Mouse (Mus musculus) lung, postnatal 4 days (tissue): ENCODE results near the gene Plekha6.

Experiments
- DNase-seq, 2 experiments: peaks; one replicate each; pipeline ENCODE4 v3.0.0; 2021

Gene Plekha6

GRCm38 (mm10) chr1:133250761-133251160 is 86.8 kb downstream of the Plekha6 start:
- no peak for DNase-seq

DNA sequence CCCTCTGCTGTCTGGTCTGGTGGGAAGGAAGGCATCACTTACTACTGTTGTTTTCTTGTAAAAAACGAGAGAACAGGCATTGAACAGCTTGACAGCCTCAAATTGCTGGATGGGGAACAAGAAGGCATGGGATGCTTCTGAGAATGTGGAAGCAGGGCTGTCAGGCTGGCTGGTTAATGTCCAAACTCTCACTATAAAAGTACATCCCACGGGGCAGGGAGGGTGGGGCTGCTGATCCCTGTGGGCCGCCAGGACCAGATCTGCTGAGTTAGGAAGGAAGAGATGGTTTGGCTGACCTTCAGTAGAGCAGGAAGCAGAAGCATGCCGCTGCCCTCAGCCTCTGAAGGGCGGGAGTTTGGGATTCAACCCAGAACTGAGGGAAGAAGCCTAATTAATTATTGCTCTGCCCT is 87.6 kb downstream of the Plekha6 start:
- DNase-seq: peak in 1 of 2 experiments; percentile 78

DNA sequence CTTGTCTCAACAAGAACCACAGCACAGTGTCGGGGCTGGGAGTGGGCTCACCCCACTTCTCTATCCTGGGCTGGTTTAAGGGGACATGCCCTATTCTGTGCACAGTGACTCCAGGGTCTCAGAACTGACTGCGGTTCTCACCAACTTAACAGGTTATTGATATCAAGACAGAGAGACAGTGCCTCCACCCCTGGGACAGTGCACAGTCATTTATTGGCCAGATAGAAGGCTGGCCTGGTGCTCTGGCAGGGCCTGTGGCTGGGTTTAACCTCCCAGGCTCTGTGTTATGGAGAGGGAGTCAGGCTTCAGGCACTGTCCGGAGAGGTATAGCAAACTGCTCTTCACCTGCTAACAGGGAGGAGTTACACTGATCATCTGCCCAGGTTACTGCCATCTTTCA is 88.2 kb downstream of the Plekha6 start:
- DNase-seq: no peak

- no peak for DNase-seq
These were observed 89.0 kb downstream of the Plekha6 start for GRCm38 (mm10) chr1:133252801-133253531.

DNA sequence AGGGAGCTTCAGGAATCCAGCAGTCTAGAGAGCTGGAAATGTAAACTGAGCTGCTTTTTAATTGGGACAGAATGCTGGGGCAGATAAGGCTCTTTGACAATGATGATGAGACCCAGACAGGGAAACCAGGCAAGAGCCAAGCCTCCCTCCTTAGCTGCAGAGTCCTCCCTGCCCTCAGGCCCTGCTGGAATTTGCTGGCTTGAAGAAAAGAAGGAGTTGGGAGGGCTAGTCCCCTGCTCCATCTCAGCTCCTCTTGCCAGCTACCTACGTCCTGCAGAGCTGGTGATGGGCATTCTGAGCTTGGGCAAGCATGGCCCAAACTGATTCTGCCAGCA is 89.5 kb downstream of the Plekha6 start:
- peak in 1 of 2 experiments; percentile 62 for DNase-seq

GRCm38 (mm10) chr1:133254226-133254625 is 90.2 kb downstream of the Plekha6 start:
- no peak for DNase-seq

DNA sequence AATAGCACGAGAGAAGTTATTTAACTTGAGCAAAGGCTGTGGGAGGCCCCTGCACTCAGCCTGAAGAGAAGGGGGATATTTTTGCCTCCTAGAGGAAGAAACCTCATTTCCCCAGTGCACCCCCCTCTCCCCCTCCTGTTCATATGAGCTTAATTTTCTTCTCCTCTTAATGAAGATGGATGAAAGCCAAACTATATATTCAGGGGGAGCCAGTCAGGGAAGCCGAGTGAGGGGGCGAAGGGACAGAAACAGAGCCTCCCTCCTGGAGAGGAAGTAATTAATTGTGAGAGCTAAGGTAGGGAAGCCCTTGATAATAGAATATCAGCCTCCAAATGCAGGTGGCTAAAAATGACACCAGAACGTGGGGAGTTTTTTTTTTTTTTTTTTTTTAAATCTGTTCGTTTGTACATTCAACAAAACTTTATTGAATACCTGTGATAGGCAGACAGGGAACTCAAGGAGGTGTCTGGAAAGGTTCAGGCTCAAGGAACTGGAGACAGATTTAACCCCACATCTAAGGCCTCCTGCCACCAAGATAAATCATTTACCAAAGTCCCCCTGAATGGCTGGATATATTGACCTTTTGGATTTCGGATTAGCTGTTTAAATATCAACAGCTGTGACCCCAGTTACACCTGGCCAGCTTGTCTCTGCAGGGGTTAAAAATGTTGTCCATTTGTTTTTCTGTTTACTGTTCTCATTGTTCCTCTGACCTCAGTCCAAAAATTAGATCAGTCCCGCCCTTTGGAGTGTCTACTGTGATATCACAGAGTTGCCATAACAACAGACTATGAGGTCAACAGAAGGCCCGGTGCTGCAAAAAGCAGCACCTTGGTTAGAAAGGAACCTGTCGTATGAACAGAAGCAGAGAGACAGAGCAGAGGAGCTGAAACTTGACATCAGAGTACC is 91.1 kb downstream of the Plekha6 start:
- DNase-seq: no peak

- DNase-seq: peak in 1 of 2 experiments; percentile 42
These were observed 91.8 kb downstream of the Plekha6 start for GRCm38 (mm10) chr1:133255776-133256175.

DNA sequence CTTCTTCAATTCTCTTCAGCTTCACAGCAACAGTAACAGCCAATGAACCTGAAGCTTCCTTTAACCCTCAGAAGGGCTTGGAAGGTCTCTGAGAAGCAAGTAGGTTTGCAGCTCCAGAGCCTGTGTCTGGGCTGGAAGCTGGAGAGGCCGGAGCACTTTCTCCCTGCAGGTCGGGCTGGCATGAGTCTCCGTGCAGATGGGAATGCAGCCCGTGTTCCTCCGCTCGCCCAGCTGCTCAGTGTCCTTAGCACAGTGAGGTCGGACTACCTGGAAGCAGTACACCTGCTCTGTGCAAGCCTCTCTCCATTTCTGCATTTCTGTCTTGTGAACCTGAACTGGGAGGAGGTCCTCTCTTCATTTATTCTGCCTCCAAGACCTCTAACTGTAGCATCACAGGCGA is 92.3 kb downstream of the Plekha6 start:
- DNase-seq: no peak

DNA sequence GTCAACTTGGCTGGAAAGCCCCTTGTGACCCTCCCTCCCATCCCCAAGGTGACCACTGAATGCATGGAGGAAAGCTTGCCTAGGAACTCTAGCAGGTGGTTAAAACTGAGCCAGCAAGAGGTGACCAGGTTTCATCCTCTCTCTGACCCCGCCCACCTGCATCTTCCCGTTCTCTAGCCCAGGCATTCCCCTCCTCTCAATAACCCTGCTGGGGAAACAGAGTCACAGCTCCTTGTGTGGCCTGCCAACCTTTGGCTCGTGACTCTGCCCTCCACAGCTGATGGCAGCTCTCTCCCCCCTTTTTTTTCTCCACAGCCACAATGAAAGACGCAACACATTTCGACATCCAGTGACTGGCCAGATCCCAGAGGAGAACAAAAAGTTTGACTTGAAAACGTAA is 94.7 kb downstream of the Plekha6 start:
- no peak for DNase-seq

GRCm38 (mm10) chr1:133262628-133263027 is 98.6 kb downstream of the Plekha6 start:
- no peak for DNase-seq

GRCm38 (mm10) chr1:133263134-133263533 is 99.1 kb downstream of the Plekha6 start:
- DNase-seq: no peak

DNA sequence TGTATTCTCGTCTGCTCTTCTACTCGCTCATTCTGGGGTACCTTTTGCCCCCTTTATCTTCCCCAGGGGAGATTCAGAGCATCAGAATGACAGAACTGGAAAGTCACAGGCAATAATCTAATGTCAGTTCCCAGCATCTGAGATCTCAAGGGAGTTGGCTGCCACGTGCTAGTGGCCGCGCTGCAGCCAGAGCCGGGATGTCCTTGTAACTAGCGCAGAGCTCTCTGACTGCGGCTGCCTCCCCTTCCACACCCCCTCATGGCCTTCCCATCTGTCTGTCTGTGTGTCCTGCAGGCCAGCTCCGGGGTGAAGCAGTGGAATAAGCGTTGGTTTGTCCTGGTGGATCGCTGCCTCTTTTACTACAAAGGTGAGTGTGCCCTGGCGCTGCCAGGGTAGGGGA is 100.4 kb downstream of the Plekha6 start:
- DNase-seq: no peak

- DNase-seq: no peak
These were observed 101.2 kb downstream of the Plekha6 start for GRCm38 (mm10) chr1:133265114-133265766.

- no peak for DNase-seq
These were observed 103.1 kb downstream of the Plekha6 start for GRCm38 (mm10) chr1:133267094-133267493.

GRCm38 (mm10) chr1:133267813-133268492 is 103.9 kb downstream of the Plekha6 start:
- DNase-seq: no peak

DNA sequence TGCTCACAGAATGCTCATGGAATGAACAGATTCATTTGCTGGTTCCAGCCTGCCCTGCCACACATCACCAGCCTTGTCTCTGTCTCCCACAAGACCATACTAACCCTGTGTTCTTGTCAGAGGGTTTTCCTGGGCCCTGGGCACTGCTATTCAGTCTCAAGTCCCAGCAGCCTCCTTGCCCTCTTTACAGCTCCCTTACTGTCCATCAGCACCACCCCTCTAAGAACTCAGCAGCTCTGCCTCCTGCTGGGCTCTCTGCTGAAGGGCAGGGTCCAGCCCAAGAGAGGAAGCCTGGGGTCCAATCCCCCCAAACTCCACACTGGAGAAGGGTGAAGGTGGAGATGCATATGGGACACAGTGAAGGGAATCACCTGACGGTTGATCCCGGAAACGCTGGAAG is 104.5 kb downstream of the Plekha6 start:
- DNase-seq: no peak

- no peak for DNase-seq
These were observed 106.3 kb downstream of the Plekha6 start for GRCm38 (mm10) chr1:133270336-133270735.

- no peak for DNase-seq
These were observed 110.2 kb downstream of the Plekha6 start for GRCm38 (mm10) chr1:133274163-133274562.

DNA sequence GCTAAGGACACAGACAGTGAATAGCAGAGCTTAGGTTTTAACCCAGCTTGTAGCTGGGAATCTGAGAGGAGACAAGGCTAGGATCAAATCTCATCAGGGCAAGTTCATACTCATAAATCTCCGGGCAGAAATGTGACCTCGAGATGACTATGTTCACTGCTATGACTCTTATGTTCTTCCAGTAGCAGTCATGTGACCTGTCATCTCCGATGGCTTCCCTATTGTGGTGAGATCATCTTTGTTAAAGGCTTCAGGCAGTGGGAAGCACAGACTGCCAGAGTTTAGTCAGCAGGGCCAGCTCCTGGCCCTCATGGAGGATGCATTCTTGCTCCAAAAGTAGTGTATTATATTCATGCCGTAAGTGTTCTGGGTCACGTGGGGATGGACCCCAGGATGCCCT is 113.0 kb downstream of the Plekha6 start:
- no peak for DNase-seq

DNA sequence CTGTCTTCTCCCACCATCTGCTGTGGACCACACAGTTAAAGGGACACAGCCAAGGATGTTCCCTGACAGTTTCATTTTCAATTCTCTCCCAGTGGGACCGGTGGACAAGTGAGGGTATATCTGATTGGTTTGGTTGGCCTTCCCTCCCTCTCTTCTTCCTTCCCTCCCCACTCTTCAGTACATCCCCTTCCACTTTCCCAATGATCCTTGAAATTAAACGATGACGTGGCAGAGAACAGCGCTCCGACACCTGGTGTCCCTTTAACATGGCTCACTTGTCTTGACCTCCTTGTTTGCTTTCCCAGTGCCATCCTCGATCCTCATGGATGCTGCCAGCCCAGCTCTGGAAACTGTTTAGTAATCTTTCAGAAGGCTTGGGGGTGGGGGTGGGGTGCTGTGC is 114.5 kb downstream of the Plekha6 start:
- no peak for DNase-seq

GRCm38 (mm10) chr1:133278946-133279631 is 115.1 kb downstream of the Plekha6 start:
- DNase-seq: no peak
